Mouse (Mus musculus) spleen, adult 12 weeks (tissue): ENCODE data around the gene Lsamp.
A peak's percentile ranks its signal among the peaks of the same experiment; 100 is the strongest.

Experiments
- DNase-seq: peaks from one replicate; pipeline ENCODE4 v3.0.0; 2022; ENCODE audit warnings: low spot score

Lsamp gene

DNA sequence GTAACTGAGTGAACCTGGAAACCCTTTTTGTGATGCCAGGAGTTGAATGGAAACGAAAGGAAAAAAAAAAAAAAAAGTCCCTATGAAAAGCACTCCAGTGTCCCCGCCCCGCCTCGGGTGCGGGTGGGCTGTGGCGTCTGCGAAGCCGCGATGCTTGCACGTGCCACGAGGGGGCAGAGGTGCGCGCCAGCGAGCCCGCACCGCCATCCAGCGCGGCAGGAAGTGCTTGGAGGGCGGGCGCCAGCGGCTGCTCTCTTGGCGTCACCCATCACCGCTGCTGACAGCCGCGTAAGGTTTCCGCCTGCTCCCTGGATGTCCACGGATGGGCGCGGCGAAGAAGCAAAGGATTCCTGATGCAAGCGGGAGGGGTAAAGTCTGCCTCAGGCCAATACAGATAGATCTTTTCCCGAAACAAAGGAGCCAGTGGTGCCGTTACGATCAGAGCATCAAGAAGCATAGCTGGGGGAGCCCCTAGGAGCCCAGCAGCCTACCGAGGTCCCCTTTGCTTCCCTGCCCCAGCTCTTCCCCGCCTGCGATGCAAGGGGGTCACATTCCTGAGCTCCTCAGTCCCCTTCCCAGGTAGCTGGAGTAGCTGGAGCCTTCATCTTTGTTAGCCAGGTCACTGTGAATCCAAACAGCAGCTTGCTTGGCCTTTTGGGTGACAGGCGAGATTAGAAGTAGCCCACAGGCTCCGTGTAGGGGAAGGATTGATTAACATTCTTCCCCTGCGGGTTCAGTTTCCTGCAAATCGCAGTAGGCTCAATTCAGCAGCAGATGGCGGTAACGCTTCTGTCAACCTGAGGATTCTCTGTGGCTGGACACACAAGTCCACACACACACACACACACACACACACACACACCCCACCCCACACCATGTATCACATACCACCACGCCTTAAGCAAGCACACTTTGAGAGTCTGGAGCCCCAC lies 2206.2 kb downstream of the Lsamp start:
- DNase-seq = peak; percentile 30
